Mouse (Mus musculus) intestine, postnatal 0 days (tissue): Measurements from ENCODE around the gene Txnrd1. TPM values are rescaled to one million over a fixed set of nuclear protein-coding genes. Genes with fewer than 3 reads are reported as not detected.

Experiments used
- ATAC-seq: fragments of 200-750 bp; cut with Nextera tagmentation; 2 replicates; pipeline ENCODE4 v1.8.0; 2017; ENCODE audit warnings: mild to moderate bottlenecking, moderate TSS enrichment, moderate library complexity
- H3K27ac ChIP-seq: fragments of 300-500 bp; sonication (generic); 2 replicates; pipeline ENCODE4 v1.5.1; 2014; ENCODE audit warnings: mild to moderate bottlenecking, low read depth, low read length, moderate library complexity
- H3K27me3 ChIP-seq: fragments of 300-500 bp; sonication (generic); replicated peaks from 2 replicates; pipeline ENCODE4 v1.6.1; 2014; ENCODE audit warnings: low read length, mixed read lengths; ENCODE audit not compliant: control insufficient read depth, insufficient read depth
- H3K36me3 ChIP-seq: fragments of 300-500 bp; sonication (generic); 2 replicates; pipeline ENCODE4 v1.6.1; 2014; ENCODE audit warnings: mild to moderate bottlenecking, moderate library complexity; ENCODE audit not compliant: control insufficient read depth, insufficient read depth
- H3K4me1 ChIP-seq: fragments of 300-500 bp; sonication (generic); replicated peaks from 2 replicates; pipeline ENCODE4 v1.6.1; 2014; ENCODE audit warnings: antibody characterized with exemption, low read length, mixed read lengths; ENCODE audit not compliant: control insufficient read depth, insufficient read depth
- H3K4me2 ChIP-seq: fragments of 300-500 bp; sonication (generic); replicated peaks from 2 replicates; pipeline ENCODE4 v1.6.1; 2014; ENCODE audit warnings: low read depth, mild to moderate bottlenecking, moderate library complexity
- H3K4me3 ChIP-seq: fragments of 300-500 bp; sonication (generic); 2 replicates; pipeline ENCODE4 v1.5.1; 2014; ENCODE audit warnings: low read depth, low read length
- H3K9ac ChIP-seq: fragments of 300-500 bp; sonication (generic); 2 replicates; pipeline ENCODE4 v1.6.1; 2014; ENCODE audit warnings: mild to moderate bottlenecking, low read depth, low read length
- H3K9me3 ChIP-seq: fragments of 300-500 bp; sonication (generic); 2 replicates; pipeline ENCODE4 v1.6.1; 2016; ENCODE audit warnings: mixed run types; ENCODE audit not compliant: control insufficient read depth
- CTCF ChIP-seq: sonication (generic); IDR thresholded peaks from 2 replicates; pipeline ENCODE4 v1.5.1; 2016; ENCODE audit warnings: low read depth, mild to moderate bottlenecking, control low read depth, antibody characterized with exemption, moderate library complexity
- WGBS: fragments of 180-500 bp; shearing (Covaris S2); extraction: QIAGEN DNeasy Blood & Tissue Kit; methylation state at CpG from one replicate; pipeline ENCODE4 v1.1.7; 2014; 5-methylcytosine and 5-hydroxymethylcytosine counted together
- polyA plus RNA-seq: library from polyadenylated mRNA; unstranded; fragments of >200 nt; fragmentation: Nextera tagmentation; extraction: Ambion mirVana; gene quantifications from 2 replicates; pipeline ENCODE4 v1.2.1, GENCODE M21; 2015

Txnrd1 gene
- polyA plus RNA-seq, 1 experiment from 2014 or later = 67.7 TPM

GRCm38 (mm10) chr10:82893872-82894650 is 60.3 kb downstream of the Txnrd1 start:
- Histone ChIP-seq H3K9me3 (no peaks in the 10 kb centered on the region), H3K36me3 (peaks cover 74% of the 10 kb centered on the region), H3K4me3 (no peak overlapping the region), H3K4me1 (no peaks in the 10 kb centered on the region), H3K27me3 (no peaks in the 10 kb centered on the region), H3K9ac (no peak overlapping the region), H3K27ac (no peak overlapping the region), H3K4me2 (no peak overlapping the region)
- no peak for TF ChIP-seq CTCF
- 73% methylated on average over 18 of the region's 18 CpGs for WGBS
- ATAC-seq = no peak

- Histone ChIP-seq H3K4me2 (no peak overlapping the region), H3K27ac (no peak overlapping the region), H3K36me3 (peaks cover 47% of the 10 kb centered on the region), H3K4me3 (no peak overlapping the region), H3K27me3 (no peaks in the 10 kb centered on the region), H3K9ac (no peak overlapping the region), H3K4me1 (no peaks in the 10 kb centered on the region), H3K9me3 (no peaks in the 10 kb centered on the region)
- WGBS = 85% methylated on average over 13 of the region's 13 CpGs
- TF ChIP-seq CTCF = no peak
- ATAC-seq = no peak
Measured at GRCm38 (mm10) chr10:82897936-82898335, 64.2 kb downstream of the Txnrd1 start.

GRCm38 (mm10) chr10:82898893-82899292 is 65.1 kb downstream of the Txnrd1 start:
- Histone ChIP-seq H3K4me3 (no peak overlapping the region), H3K4me1 (no peaks in the 10 kb centered on the region), H3K27me3 (no peaks in the 10 kb centered on the region), H3K4me2 (no peak overlapping the region), H3K9ac (no peak overlapping the region), H3K9me3 (no peaks in the 10 kb centered on the region), H3K27ac (no peak overlapping the region), H3K36me3 (peaks cover 37% of the 10 kb centered on the region)
- no peak for ATAC-seq
- WGBS = 37% methylated on average over 7 of the region's 7 CpGs
- TF ChIP-seq CTCF = no peak

GRCm38 (mm10) chr10:82899810-82900421 is 66.2 kb downstream of the Txnrd1 start:
- Histone ChIP-seq H3K4me2 (peak overlapping the region; percentile 33), H3K27me3 (no peaks in the 10 kb centered on the region), H3K4me1 (no peaks in the 10 kb centered on the region), H3K9me3 (no peaks in the 10 kb centered on the region), H3K36me3 (peaks cover 32% of the 10 kb centered on the region), H3K9ac (no peak overlapping the region), H3K4me3 (no peak overlapping the region), H3K27ac (0 out of 2 replicates have a peak overlapping the region, but pooled peaks have one; percentile 6)
- WGBS = 41% methylated on average over 16 of the region's 16 CpGs
- peak; percentile 79 for ATAC-seq
- TF ChIP-seq CTCF = no peak

GRCm38 (mm10) chr10:82900546-82900945 is 66.8 kb downstream of the Txnrd1 start:
- no peak overlapping the region for H3K27ac ChIP-seq
- peak overlapping the region; percentile 33 for H3K4me2 ChIP-seq
- H3K4me1 ChIP-seq = no peaks in the 10 kb centered on the region
- peaks cover 26% of the 10 kb centered on the region for H3K36me3 ChIP-seq
- TF ChIP-seq CTCF = no peak
- no peak overlapping the region for H3K4me3 ChIP-seq
- no peak; the same call in 1 of the 2 replicates for ATAC-seq
- no peaks in the 10 kb centered on the region for H3K27me3 ChIP-seq
- 50% methylated on average over 7 of the region's 7 CpGs for WGBS
- no peaks in the 10 kb centered on the region for H3K9me3 ChIP-seq
- no peak overlapping the region for H3K9ac ChIP-seq

- H3K27me3 ChIP-seq = no peaks in the 10 kb centered on the region
- no peak overlapping the region for H3K4me2 ChIP-seq
- TF ChIP-seq CTCF = peak; percentile 98
- H3K27ac ChIP-seq = no peak overlapping the region
- H3K9me3 ChIP-seq = no peaks in the 10 kb centered on the region
- no peak overlapping the region for H3K9ac ChIP-seq
- WGBS = 8% methylated on average over 7 of the region's 7 CpGs
- no peaks in the 10 kb centered on the region for H3K4me1 ChIP-seq
- no peak overlapping the region for H3K4me3 ChIP-seq
- H3K36me3 ChIP-seq = peaks cover 17% of the 10 kb centered on the region
- 0 out of 2 replicates have a peak, but pooled peaks have one; percentile 28 for ATAC-seq
Measured at GRCm38 (mm10) chr10:82901436-82901835, 67.7 kb downstream of the Txnrd1 start.
